Mouse (Mus musculus) liver, embryonic 14.5 days (tissue): ENCODE measurements around the gene Ubtd2.

Experiments used
- CTCF ChIP-seq: IDR thresholded peaks from 2 replicates; pipeline ENCODE4 v1.5.1; 2016; ENCODE audit warnings: antibody characterized with exemption, low read depth, control low read depth
- EP300 ChIP-seq: IDR thresholded peaks from 2 replicates; pipeline ENCODE4 v1.6.1; 2016; ENCODE audit warnings: antibody characterized with exemption, low read depth

- TF ChIP-seq CTCF, result no peak
- TF ChIP-seq EP300, result no peak
These were observed 84.5 kb downstream of the Ubtd2 start for GRCm38 (mm10) chr11:32539717-32540116.
